Mouse (Mus musculus) layer of hippocampus, postnatal 36 days (tissue): Measurements from ENCODE around the gene Plxdc2. TPM values are rescaled to one million over a fixed set of nuclear protein-coding genes. Genes with fewer than 3 reads are reported as not detected.
"Not testable (repeated sequence)": the region's sequence is repeated elsewhere in the genome, so short reads cannot be mapped to it uniquely, and the experiment has no call there.

ENCODE experiments used
- DNase-seq, 2 experiments: peaks; one replicate each; pipeline ENCODE4 v3.0.0; 2022
- total RNA-seq, 2 experiments: library from RNA; stranded (reverse); gene quantifications; 2 replicates each; pipeline ENCODE4 v1.2.3; 2021

The Plxdc2 gene
- total RNA-seq, 2 experiments from 2014 or later, result 24.7 to 26.7 TPM

- no peak for DNase-seq
These were observed 393.3 kb downstream of the Plxdc2 start for GRCm38 (mm10) chr2:16749302-16749909.

GRCm38 (mm10) chr2:16757158-16757557, 401.1 kb downstream of the Plxdc2 start:
- DNase-seq, result no peak

- no peak for DNase-seq
These were observed 403.7 kb downstream of the Plxdc2 start for GRCm38 (mm10) chr2:16759766-16760165.

GRCm38 (mm10) chr2:16769149-16769548, 413.0 kb downstream of the Plxdc2 start:
- not testable (repeated sequence) for DNase-seq

- DNase-seq, result no peak
These were observed 417.5 kb downstream of the Plxdc2 start for GRCm38 (mm10) chr2:16773398-16774113.

GRCm38 (mm10) chr2:16774114-16774433, 418.0 kb downstream of the Plxdc2 start:
- no peak for DNase-seq

- peak in 1 of 2 experiments; percentile 2 for DNase-seq
These were observed 439.2 kb downstream of the Plxdc2 start for GRCm38 (mm10) chr2:16795283-16795682.
